Mouse (Mus musculus) spleen, adult 2 months (tissue): ENCODE results near the gene Pkd1l3.

Source experiments
- CTCF ChIP-seq: fragments of 200-500 bp; IDR thresholded peaks from 2 replicates; pipeline ENCODE4 v1.5.1; 2011; ENCODE audit warnings: mild to moderate bottlenecking, inconsistent platforms; ENCODE audit not compliant: insufficient read depth, insufficient read length, insufficient replicate concordance; ENCODE audit errors: extremely low read depth
- POLR2A ChIP-seq: fragments of 200-500 bp; IDR thresholded peaks from 2 replicates; pipeline ENCODE4 v1.6.1; 2011; ENCODE audit warnings: low read depth, low read length, inconsistent platforms

GRCm38 (mm10) chr8:109614243-109615210 lies at the start of gene Pkd1l3:
- TF ChIP-seq CTCF, result no peak
- no peak for TF ChIP-seq POLR2A
